Mouse (Mus musculus) NIH3T3 (cell line): ENCODE data around the gene Llph.

Experiments used
- DNase-seq: peaks from one replicate; pipeline ENCODE4 v3.0.0-alpha.2; 2012; ENCODE audit warnings: low read depth

Gene Llph

GRCm38 (mm10) chr10:120279482-120280128 lies 52.7 kb downstream of the Llph start:
- DNase-seq: no peak

GRCm38 (mm10) chr10:120280375-120280774 lies 53.5 kb downstream of the Llph start:
- no peak for DNase-seq

- DNase-seq: no peak
These were observed 54.8 kb downstream of the Llph start for GRCm38 (mm10) chr10:120281700-120282099.
